Mouse (Mus musculus) ES-E14 (cell line): ENCODE data around the gene Arpc5. TPM values are rescaled to one million over a fixed set of nuclear protein-coding genes. Genes with fewer than 3 reads are reported as not detected.

Experiments used
- DNase-seq: peaks from one replicate; pipeline ENCODE4 v3.0.0-alpha.2; 2013; ENCODE audit warnings: low read depth, low spot score
- H3K27ac ChIP-seq: 2 replicates; pipeline ENCODE4 v1.5.1; 2012; ENCODE audit warnings: low read depth, mild to moderate bottlenecking, low read length, moderate library complexity, mixed read lengths; ENCODE audit not compliant: poor library complexity, insufficient read depth, severe bottlenecking
- H3K36me3 ChIP-seq: 2 replicates; pipeline ENCODE4 v1.6.1; 2012; ENCODE audit warnings: mild to moderate bottlenecking, low read length, moderate library complexity, mixed read lengths; ENCODE audit not compliant: control insufficient read depth, poor library complexity, insufficient read depth, severe bottlenecking
- H3K4me1 ChIP-seq, 2 experiments: fragments of 150-350 bp in 1 of 2; sonication (generic) in 1 of 2; 2 replicates each; pipeline ENCODE4 v1.6.1; 2012; ENCODE audit warnings: low read length in 2 of 2, mild to moderate bottlenecking in 1 of 2, mixed read lengths in 1 of 2; ENCODE audit not compliant: control insufficient read depth in 2 of 2, insufficient read depth in 2 of 2, poor library complexity in 1 of 2
- H3K4me3 ChIP-seq, 2 experiments: fragments of 150-350 bp in 1 of 2; sonication (generic) in 1 of 2; 2 replicates each; pipeline ENCODE4 v1.5.1; 2012; ENCODE audit warnings: low read length in 2 of 2, low read depth in 1 of 2, mild to moderate bottlenecking in 1 of 2, mixed read lengths in 1 of 2; ENCODE audit not compliant: insufficient read depth in 1 of 2, poor library complexity in 1 of 2, severe bottlenecking in 1 of 2
- H3K9ac ChIP-seq: 2 replicates; pipeline ENCODE4 v1.6.1; 2012; ENCODE audit warnings: low read depth, mild to moderate bottlenecking, low read length, mixed read lengths; ENCODE audit not compliant: poor library complexity, insufficient read depth, severe bottlenecking
- H3K9me3 ChIP-seq: fragments of 150-350 bp; sonication (generic); 2 replicates; pipeline ENCODE4 v1.6.1; 2012; ENCODE audit warnings: low read depth, mild to moderate bottlenecking, low read length; ENCODE audit not compliant: control insufficient read depth, insufficient read depth
- CHD2 ChIP-seq: IDR thresholded peaks from 2 replicates; pipeline ENCODE4 v1.6.1; 2014; ENCODE audit warnings: mild to moderate bottlenecking, low read depth, low read length, inconsistent platforms
- HCFC1 ChIP-seq: IDR thresholded peaks from 2 replicates; pipeline ENCODE4 v1.6.1; 2012; ENCODE audit warnings: low read length, inconsistent platforms, borderline replicate concordance; ENCODE audit not compliant: insufficient read depth
- MAFK ChIP-seq: IDR thresholded peaks from 2 replicates; pipeline ENCODE4 v1.6.1; 2014; ENCODE audit warnings: mild to moderate bottlenecking, low read depth, low read length, inconsistent platforms; ENCODE audit not compliant: insufficient read depth
- ZC3H11A ChIP-seq: IDR thresholded peaks from 2 replicates; pipeline ENCODE4 v1.6.1; 2012; ENCODE audit warnings: low read depth, mild to moderate bottlenecking, inconsistent platforms, low read length, borderline replicate concordance
- ZNF384 ChIP-seq: IDR thresholded peaks from 2 replicates; pipeline ENCODE4 v1.6.1; 2012; ENCODE audit warnings: low read depth, low read length, inconsistent platforms
- in situ Hi-C, 2 experiments: fragments of 600-800 bp; cut with MboI; formaldehyde crosslinking; loops; one replicate each; pipeline ENCODE4 v1.15.1; 2025; ENCODE audit warnings: low sequenced_read_pairs in 2 of 2, inconsistent platforms in 1 of 2; ENCODE audit not compliant: unreplicated experiment in 2 of 2
- total RNA-seq: library from RNA; depleted of rRNA; stranded (reverse); fragments of 300-350 nt; gene quantifications from 2 replicates; pipeline ENCODE4 v1.2.3, GENCODE M21; 2012

Arpc5 gene
- total RNA-seq, 1 experiment, result 95.0 TPM

DNA sequence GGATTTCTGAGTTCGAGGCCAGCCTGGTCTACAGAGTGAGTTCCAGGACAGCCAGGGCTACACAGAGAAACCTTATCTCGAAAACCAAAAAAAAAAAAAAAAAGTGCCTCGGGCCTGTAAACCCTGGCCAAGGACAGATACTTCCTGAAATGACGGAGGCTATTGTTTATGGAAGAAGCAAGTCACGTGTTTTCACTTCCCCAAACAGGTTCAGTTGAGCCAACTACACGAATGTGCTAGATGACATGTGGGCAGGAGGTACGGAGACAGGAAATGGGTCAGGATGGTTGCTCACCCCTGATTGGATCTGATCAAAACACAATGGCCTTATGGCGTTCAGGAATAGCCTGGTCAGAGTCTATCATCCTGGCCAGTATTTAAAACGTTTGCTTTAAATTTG lies 31.8 kb downstream of the Arpc5 start:
- H3K4me1 ChIP-seq, result peaks cover 12 to 37% of the 10 kb centered on the region in 2 experiments; a peak in 3 of 4 replicates
- in situ Hi-C loops, result loop anchor here (25.0 kb wide), 2 partner anchors 289 to 589 kb away; no protein-coding TSS in a partner anchor
- no peaks in the 10 kb centered on the region for H3K36me3 ChIP-seq
- H3K9me3 ChIP-seq, result no peaks in the 10 kb centered on the region
- DNase-seq, result no peak
- H3K9ac ChIP-seq, result no peak overlapping the region
- no peak overlapping the region for H3K4me3 ChIP-seq
- no peak overlapping the region for H3K27ac ChIP-seq
- TF ChIP-seq ZNF384, result 0 out of 2 replicates have a peak, but pooled peaks have one; percentile 30
- TF ChIP-seq MAFK, result no peak

DNA sequence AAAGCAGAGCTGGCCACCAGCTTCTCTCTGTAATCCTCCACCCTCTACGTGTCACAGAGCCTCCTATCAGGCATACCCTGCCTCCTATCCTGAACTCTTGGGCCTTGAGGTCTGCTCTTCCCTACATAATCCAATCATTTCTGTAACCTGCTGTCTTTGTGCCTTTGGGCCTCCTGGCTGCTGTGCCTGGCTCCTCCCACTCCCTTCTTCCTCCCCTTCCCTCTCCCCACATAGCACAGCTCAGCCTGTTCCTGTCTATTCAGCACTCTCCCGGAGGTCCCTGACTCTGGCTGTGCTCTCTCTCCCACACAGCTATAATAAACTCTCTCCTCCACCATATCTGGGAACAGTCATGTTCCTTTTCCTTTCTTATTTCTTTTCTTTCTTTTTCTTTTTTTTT lies 33.6 kb downstream of the Arpc5 start, which contains the start of gene Ncf2:
Ncf2 (plus strand) TSS at position 298 of the 400 bp plus-strand sequence.
- DNase-seq, result no peak
- no peak within 1 kb of the TSS for H3K27ac ChIP-seq
- no peak within 1 kb of the TSS for H3K9ac ChIP-seq
- H3K4me1 ChIP-seq, result peaks cover 10 to 33% of the 10 kb centered on the region in 2 experiments; a peak in 3 of 4 replicates
- TF ChIP-seq MAFK (peak; percentile 60; the same call in 1 of the 2 replicates), CHD2 (no peak)
- H3K9me3 ChIP-seq, result no peaks in the 10 kb centered on the region
- no peaks in the 10 kb centered on the region for H3K36me3 ChIP-seq
- no peak within 1 kb of the TSS for H3K4me3 ChIP-seq
- in situ Hi-C loops, result loop anchor here (25.0 kb wide), 2 partner anchors 287 to 587 kb away; no protein-coding TSS in a partner anchor

DNA sequence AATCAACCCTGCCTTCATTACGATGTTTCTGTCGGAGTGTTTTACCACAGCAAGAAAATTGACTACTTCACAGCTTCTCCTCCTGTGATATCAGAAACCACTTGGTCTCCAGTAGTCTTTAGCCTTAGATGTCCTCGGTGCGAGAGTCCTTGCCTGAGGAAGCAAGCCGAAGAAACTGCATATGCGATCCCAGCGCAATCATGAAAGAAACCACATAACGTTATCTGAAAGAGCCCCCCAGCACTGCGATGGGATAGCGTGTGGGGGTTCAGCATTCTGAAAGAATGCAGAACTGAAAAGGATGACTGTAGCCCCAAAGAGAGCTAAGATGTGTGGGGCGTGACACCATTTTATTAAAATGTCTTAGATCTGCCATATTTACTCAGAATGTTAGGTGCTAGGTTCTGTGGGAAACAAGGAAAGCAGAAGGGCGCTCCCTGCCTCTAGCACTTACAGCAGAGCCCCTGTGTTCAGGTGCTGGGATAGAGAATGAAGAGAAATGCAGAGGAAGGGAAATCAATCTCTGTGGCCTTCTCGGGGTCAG lies 34.4 kb downstream of the Arpc5 start:
- Histone ChIP-seq H3K36me3 (no peaks in the 10 kb centered on the region), H3K9me3 (no peaks in the 10 kb centered on the region), H3K4me3 (no peak overlapping the region), H3K27ac (no peak overlapping the region), H3K4me1 (peaks cover 7 to 30% of the 10 kb centered on the region in 2 experiments; a peak in 3 of 4 replicates), H3K9ac (no peak overlapping the region)
- DNase-seq, result no peak
- TF ChIP-seq MAFK, result no peak
- no peak for TF ChIP-seq ZNF384
- TF ChIP-seq CHD2, result no peak
- no peak for TF ChIP-seq ZC3H11A
- TF ChIP-seq HCFC1, result no peak
- in situ Hi-C loops, result no loop called here

DNA sequence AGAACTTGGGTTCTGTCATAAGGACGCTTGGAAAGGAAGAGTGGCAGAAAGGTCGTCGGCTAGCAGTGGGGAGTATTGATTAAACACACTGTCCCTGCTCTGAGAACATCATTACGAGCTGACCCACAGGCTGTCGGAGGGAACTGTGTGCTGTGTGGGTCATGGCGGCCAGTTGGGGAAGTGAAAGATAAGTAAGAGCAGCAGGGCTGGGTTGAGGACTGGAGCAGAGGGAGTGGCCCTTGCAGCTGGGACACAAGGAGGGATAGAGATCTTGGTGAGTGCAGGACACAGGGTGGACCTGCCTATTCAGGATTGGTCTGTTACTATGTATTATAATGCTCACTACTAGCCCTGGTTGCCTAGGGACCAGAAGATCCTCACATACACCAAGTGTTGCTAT lies 38.6 kb downstream of the Arpc5 start:
- H3K4me1 ChIP-seq, result peaks cover 5 to 17% of the 10 kb centered on the region in 2 experiments; a peak in 2 of 4 replicates
- no peak overlapping the region for H3K9ac ChIP-seq
- no peaks in the 10 kb centered on the region for H3K36me3 ChIP-seq
- in situ Hi-C loops, result no loop called here
- no peaks in the 10 kb centered on the region for H3K9me3 ChIP-seq
- DNase-seq, result no peak
- TF ChIP-seq ZC3H11A, result no peak
- TF ChIP-seq CHD2, result no peak
- no peak for TF ChIP-seq ZNF384
- no peak for TF ChIP-seq HCFC1
- no peak for TF ChIP-seq MAFK
- no peak overlapping the region for H3K4me3 ChIP-seq
- H3K27ac ChIP-seq, result no peak overlapping the region
